Mouse (Mus musculus): ENCODE measurements at regions not wholly inside any gene's neighbourhood (a gene's known extent, or its start where the extent isn't known, plus 50 kb on each side); places are given as distances from the start of the nearest gene placed in this dataset.

GRCm38 (mm10) chr1:164682426-164682825 lies 114.0 kb upstream of the Dpt start:
- TF ChIP-seq POLR2A (IDR thresholded peaks at IDR 0.05; ENCODE audit: insufficient read depth, low read length) (no peak), CTCF (IDR thresholded peaks at IDR 0.05; ENCODE audit: low read depth, low read length) (no peak)

Data from ES-Bruce4 (cell line).